Mouse (Mus musculus): ENCODE results near the gene Fpgs. TPM values are rescaled to one million over a fixed set of nuclear protein-coding genes. Genes with fewer than 3 reads are reported as not detected.

The Fpgs gene
- polyA plus RNA-seq, 1 experiment from 2014 or later, result 21.9 TPM

DNA sequence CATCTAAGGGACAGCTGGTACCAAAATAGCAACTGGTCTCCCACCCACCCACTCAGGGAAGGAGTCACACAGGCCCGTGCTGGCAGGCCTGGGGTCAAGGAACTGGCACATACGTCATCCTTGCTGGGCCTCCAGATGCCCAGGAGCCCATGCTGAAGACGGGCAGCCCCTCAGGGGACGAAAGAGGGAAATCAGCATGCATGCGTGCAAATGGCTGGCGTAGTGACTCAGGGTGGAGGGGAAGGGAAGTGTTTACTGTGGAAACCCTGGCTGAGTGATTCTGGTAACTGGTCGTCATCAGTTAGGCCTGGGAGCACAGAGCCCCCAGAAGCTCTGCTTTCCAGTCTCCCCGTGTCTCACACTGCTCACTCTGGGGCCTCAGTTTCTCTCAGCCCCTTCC is 38.6 kb downstream of the Fpgs start:
- Histone ChIP-seq H3K36me3 (ENCODE audit: control insufficient read depth, insufficient read depth, low read length) (no peaks in the 10 kb centered on the region), H3K9ac (ENCODE audit: low read length) (no peak overlapping the region), H3K4me3 (ENCODE audit: low read depth, low read length) (no peak overlapping the region), H3K4me2 (ENCODE audit: low read depth, low read length, severe bottlenecking) (no peak overlapping the region), H3K4me1 (replicated peaks; ENCODE audit: control insufficient read depth, insufficient read depth, low read length) (no peaks in the 10 kb centered on the region; the same call in 1 of the 2 replicates), H3K9me3 (ENCODE audit: control insufficient read depth, low read length) (no peaks in the 10 kb centered on the region), H3K27me3 (ENCODE audit: control insufficient read depth, insufficient read depth, low read length) (no peaks in the 10 kb centered on the region), H3K27ac (ENCODE audit: low read depth, low read length) (no peak overlapping the region)
- WGBS, result 85% methylated on average over 8 of the region's 8 CpGs
- ATAC-seq (replicated peaks; ENCODE audit: low FRiP score), result no peak
- DNase-seq (ENCODE audit: low spot score), result no peak

DNA sequence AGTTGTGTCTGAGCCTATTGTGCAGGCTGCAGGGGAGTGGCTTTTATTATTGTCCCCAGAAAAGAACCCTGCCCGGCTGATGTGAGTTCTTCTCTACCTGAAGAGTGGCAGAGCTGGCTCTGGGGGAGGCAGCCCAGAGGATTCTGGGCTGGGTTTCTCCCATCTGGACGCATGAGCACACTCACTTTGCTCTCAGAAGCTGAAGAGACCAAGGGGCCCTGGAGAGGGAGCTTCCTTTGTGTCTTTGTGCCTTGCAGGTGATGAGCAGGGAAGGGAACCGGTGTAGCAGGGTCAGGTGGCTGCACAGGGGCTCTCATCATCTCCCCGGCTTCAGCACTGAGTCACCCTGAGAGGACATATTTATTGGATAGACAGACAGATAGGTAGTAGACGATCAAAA is 41.7 kb downstream of the Fpgs start:
- no peak for ATAC-seq (replicated peaks; ENCODE audit: low FRiP score)
- Histone ChIP-seq H3K9ac (ENCODE audit: low read length) (no peak overlapping the region), H3K27ac (ENCODE audit: low read depth, low read length) (no peak overlapping the region)

DNA sequence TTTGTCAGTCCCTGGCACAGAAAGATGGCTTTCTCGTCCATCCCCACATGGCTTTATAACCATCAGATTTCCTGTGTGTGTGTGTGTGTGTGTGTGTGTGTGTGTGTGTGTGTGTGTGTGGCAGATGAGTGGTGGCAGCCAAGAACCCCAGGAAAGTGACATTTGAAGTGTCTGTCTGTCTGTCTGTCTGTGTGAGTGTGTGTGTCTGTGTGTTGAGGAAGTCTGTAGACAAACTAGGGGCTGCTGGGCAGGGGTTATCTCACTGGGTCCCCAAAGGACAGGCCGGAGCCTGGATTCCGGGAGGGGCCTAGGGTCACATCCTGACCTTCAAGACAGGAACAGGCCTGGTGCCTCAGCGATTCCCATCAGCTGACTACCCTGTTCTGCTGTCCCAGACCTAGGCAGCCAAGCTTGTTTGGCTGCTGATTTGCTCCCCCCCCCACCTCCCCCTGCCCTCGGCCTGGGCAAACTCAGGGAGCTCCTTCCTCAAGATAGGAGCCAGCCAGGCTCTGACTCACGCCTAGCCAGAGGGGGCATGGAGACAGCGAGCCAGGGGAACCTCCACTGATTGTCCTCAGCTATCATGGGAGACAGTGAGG is 42.3 kb downstream of the Fpgs start:
- Histone ChIP-seq H3K36me3 (ENCODE audit: control insufficient read depth, insufficient read depth, low read length) (no peaks in the 10 kb centered on the region), H3K4me2 (ENCODE audit: low read depth, low read length, severe bottlenecking) (no peak overlapping the region), H3K4me1 (replicated peaks; ENCODE audit: control insufficient read depth, insufficient read depth, low read length) (no peaks in the 10 kb centered on the region), H3K27ac (ENCODE audit: low read depth, low read length) (no peak overlapping the region), H3K27me3 (ENCODE audit: control insufficient read depth, insufficient read depth, low read length) (no peaks in the 10 kb centered on the region), H3K9me3 (ENCODE audit: control insufficient read depth, low read length) (no peaks in the 10 kb centered on the region), H3K4me3 (ENCODE audit: low read depth, low read length) (no peak overlapping the region), H3K9ac (ENCODE audit: low read length) (no peak overlapping the region)
- no peak for ATAC-seq (replicated peaks; ENCODE audit: low FRiP score)
- DNase-seq (ENCODE audit: low spot score), result no peak
- WGBS, result 69% methylated on average over 7 of the region's 7 CpGs

More for the DNA sequence above, 41.7 kb downstream of the Fpgs start:
- H3K27me3 ChIP-seq (ENCODE audit: control insufficient read depth, insufficient read depth, low read length), result no peaks in the 10 kb centered on the region
- H3K4me1 ChIP-seq (replicated peaks; ENCODE audit: control insufficient read depth, insufficient read depth, low read length), result no peaks in the 10 kb centered on the region
- WGBS, result 60% methylated on average over 5 of the region's 5 CpGs
- no peaks in the 10 kb centered on the region for H3K9me3 ChIP-seq (ENCODE audit: control insufficient read depth, low read length)
- no peak overlapping the region for H3K4me2 ChIP-seq (ENCODE audit: low read depth, low read length, severe bottlenecking)
- no peaks in the 10 kb centered on the region for H3K36me3 ChIP-seq (ENCODE audit: control insufficient read depth, insufficient read depth, low read length)
- no peak for DNase-seq (ENCODE audit: low spot score)
- no peak overlapping the region for H3K4me3 ChIP-seq (ENCODE audit: low read depth, low read length)

DNA sequence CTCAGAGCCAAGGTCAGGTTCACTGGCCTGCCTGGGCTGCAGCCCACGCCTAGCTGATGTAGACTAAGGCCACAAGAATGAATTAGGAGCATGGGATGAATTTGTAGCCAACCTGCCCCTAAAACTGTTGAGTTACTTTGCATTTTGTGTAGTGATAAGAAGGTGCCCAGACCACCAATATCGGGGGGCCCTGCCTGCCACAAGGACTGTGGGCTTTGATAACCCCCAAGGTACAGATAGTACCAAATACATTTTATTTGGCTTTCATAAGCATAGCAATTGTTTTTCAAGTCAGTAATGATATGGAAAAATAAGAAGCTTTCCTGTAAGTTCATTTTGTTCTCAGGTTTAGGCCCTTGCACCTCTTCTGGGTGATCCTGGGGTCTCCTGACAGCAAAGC is 45.1 kb downstream of the Fpgs start:
- 89% methylated on average over 2 of the region's 2 CpGs for WGBS
- H3K27me3 ChIP-seq (ENCODE audit: control insufficient read depth, insufficient read depth, low read length), result no peaks in the 10 kb centered on the region
- ATAC-seq (replicated peaks; ENCODE audit: low FRiP score) (no peak), DNase-seq (ENCODE audit: low spot score) (no peak)
- no peaks in the 10 kb centered on the region for H3K4me1 ChIP-seq (replicated peaks; ENCODE audit: control insufficient read depth, insufficient read depth, low read length)
- no peak overlapping the region for H3K4me3 ChIP-seq (ENCODE audit: low read depth, low read length)
- no peak overlapping the region for H3K4me2 ChIP-seq (ENCODE audit: low read depth, low read length, severe bottlenecking)
- H3K9ac ChIP-seq (ENCODE audit: low read length), result no peak overlapping the region
- H3K9me3 ChIP-seq (ENCODE audit: control insufficient read depth, low read length), result no peaks in the 10 kb centered on the region
- H3K27ac ChIP-seq (ENCODE audit: low read depth, low read length), result no peak overlapping the region
- no peaks in the 10 kb centered on the region for H3K36me3 ChIP-seq (ENCODE audit: control insufficient read depth, insufficient read depth, low read length)

DNA sequence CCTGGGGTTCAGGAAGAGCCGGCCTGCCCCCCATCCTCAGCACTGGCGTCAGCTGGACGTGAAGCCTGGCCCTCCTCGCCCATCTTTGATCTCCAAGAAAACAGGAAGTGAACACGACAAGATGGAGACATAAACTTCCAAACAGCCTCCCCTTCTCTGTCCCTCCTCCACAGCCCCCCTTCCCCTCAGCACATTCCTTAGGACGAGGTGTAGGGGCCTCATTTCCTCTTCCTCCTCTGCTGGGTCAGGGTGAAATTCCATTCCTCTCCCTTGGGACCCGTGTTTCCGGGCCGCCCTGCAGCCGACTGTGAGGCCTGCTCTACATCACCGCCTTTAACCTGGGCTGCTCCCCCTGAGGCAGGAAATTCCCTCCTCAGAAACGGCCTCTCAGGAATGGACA is 48.1 kb downstream of the Fpgs start:
- H3K36me3 ChIP-seq (ENCODE audit: control insufficient read depth, insufficient read depth, low read length), result no peaks in the 10 kb centered on the region
- DNase-seq (ENCODE audit: low spot score), result no peak
- no peaks in the 10 kb centered on the region for H3K27me3 ChIP-seq (ENCODE audit: control insufficient read depth, insufficient read depth, low read length)
- H3K4me1 ChIP-seq (replicated peaks; ENCODE audit: control insufficient read depth, insufficient read depth, low read length), result no peaks in the 10 kb centered on the region
- no peaks in the 10 kb centered on the region for H3K9me3 ChIP-seq (ENCODE audit: control insufficient read depth, low read length)
- WGBS, result 68% methylated on average over 12 of the region's 12 CpGs
- no peak overlapping the region for H3K4me2 ChIP-seq (ENCODE audit: low read depth, low read length, severe bottlenecking)
- H3K9ac ChIP-seq (ENCODE audit: low read length), result no peak overlapping the region
- no peak overlapping the region for H3K27ac ChIP-seq (ENCODE audit: low read depth, low read length)
- no peak overlapping the region for H3K4me3 ChIP-seq (ENCODE audit: low read depth, low read length)
- no peak for ATAC-seq (replicated peaks; ENCODE audit: low FRiP score)

DNA sequence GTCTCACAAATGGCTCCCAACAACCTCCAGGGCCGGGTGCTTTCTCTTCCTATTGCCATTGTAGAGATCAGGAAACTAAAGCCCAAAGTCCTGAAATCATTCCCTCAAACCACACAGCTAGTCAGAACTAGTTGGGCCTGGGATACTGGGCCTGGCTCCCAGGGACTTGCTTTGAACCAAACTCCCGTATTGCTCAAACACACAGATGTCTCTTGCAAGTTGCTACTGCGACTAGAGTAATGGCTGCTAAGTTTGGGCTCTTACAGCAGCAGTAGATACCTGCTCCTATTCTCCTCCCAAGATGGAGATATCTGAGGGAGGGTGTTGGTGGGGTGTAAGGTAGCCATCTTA is 48.6 kb downstream of the Fpgs start:
- WGBS, result 84% methylated on average over 3 of the region's 3 CpGs
- H3K9me3 ChIP-seq (ENCODE audit: control insufficient read depth, low read length), result no peaks in the 10 kb centered on the region
- no peak overlapping the region for H3K27ac ChIP-seq (ENCODE audit: low read depth, low read length)
- ATAC-seq (replicated peaks; ENCODE audit: low FRiP score) (no peak), DNase-seq (ENCODE audit: low spot score) (no peak)
- no peaks in the 10 kb centered on the region for H3K4me1 ChIP-seq (replicated peaks; ENCODE audit: control insufficient read depth, insufficient read depth, low read length)
- H3K4me2 ChIP-seq (ENCODE audit: low read depth, low read length, severe bottlenecking), result no peak overlapping the region
- H3K9ac ChIP-seq (ENCODE audit: low read length), result no peak overlapping the region
- no peaks in the 10 kb centered on the region for H3K27me3 ChIP-seq (ENCODE audit: control insufficient read depth, insufficient read depth, low read length)
- H3K4me3 ChIP-seq (ENCODE audit: low read depth, low read length), result no peak overlapping the region
- no peaks in the 10 kb centered on the region for H3K36me3 ChIP-seq (ENCODE audit: control insufficient read depth, insufficient read depth, low read length)

DNA sequence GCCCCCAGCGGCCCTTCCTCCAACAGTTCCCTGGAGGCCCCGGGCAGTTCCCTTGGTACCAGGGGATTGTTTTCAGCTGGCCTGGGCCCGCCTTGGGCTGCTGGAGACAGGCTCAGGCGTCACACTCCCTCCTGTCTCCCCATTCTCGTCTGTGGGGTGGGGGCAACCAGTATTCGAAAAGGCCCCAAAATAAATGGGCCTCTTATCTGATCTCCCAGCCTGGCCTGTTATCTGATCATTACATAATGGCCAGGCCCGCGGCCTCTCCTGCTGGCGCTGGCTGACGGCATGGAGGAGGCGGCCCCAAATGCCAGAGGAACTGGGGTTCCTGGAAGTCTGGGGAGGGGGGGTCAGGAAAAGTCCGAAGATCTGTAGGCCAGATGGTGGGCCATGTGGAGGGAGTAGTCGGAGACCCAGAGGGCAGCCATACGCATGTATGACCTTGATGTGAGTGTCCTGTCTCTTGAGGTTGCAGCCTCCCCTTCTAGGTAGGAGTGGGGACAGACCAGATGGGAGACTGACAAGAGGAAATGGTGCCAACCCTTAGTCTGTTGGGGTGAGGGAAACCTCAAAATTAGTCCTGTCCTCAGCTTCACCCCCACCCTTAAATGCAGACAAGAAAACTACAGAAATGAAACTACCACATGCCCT is 49.1 kb downstream of the Fpgs start:
- Histone ChIP-seq H3K4me3 (ENCODE audit: low read depth, low read length) (no peak overlapping the region), H3K27me3 (ENCODE audit: control insufficient read depth, insufficient read depth, low read length) (no peaks in the 10 kb centered on the region), H3K27ac (ENCODE audit: low read depth, low read length) (no peak overlapping the region), H3K9me3 (ENCODE audit: control insufficient read depth, low read length) (no peaks in the 10 kb centered on the region), H3K36me3 (ENCODE audit: control insufficient read depth, insufficient read depth, low read length) (no peaks in the 10 kb centered on the region), H3K4me1 (replicated peaks; ENCODE audit: control insufficient read depth, insufficient read depth, low read length) (no peaks in the 10 kb centered on the region), H3K4me2 (ENCODE audit: low read depth, low read length, severe bottlenecking) (no peak overlapping the region), H3K9ac (ENCODE audit: low read length) (no peak overlapping the region)
- 75% methylated on average over 14 of the region's 14 CpGs for WGBS
- no peak for ATAC-seq (replicated peaks; ENCODE audit: low FRiP score)
- no peak for DNase-seq (ENCODE audit: low spot score)

DNA sequence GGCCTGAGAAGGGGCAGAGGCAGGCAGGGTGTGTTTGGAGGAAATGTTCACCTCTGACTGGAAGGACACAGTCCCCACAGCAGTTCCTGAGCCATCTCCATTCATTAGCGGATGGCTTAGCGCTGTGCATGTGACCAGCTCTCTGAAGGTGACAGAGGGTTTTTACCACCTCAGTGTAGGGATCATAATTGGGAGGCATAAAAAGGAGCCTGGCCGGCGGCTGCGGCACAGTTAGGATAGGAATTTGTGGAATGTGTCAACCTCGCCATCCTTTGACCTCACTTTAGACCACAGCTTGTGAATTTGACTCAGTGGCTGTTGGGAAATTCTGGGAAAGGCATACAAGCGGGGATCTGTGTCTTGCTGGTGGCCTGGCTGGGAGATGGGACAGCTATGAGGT is 50.2 kb downstream of the Fpgs start:
- no peak overlapping the region for H3K4me3 ChIP-seq (ENCODE audit: low read depth, low read length)
- no peaks in the 10 kb centered on the region for H3K9me3 ChIP-seq (ENCODE audit: control insufficient read depth, low read length)
- H3K9ac ChIP-seq (ENCODE audit: low read length), result no peak overlapping the region
- H3K4me2 ChIP-seq (ENCODE audit: low read depth, low read length, severe bottlenecking), result no peak overlapping the region
- ATAC-seq (replicated peaks; ENCODE audit: low FRiP score) (no peak), DNase-seq (ENCODE audit: low spot score) (no peak)
- H3K27ac ChIP-seq (ENCODE audit: low read depth, low read length), result no peak overlapping the region
- no peaks in the 10 kb centered on the region for H3K4me1 ChIP-seq (replicated peaks; ENCODE audit: control insufficient read depth, insufficient read depth, low read length)
- H3K36me3 ChIP-seq (ENCODE audit: control insufficient read depth, insufficient read depth, low read length), result no peaks in the 10 kb centered on the region
- H3K27me3 ChIP-seq (ENCODE audit: control insufficient read depth, insufficient read depth, low read length), result no peaks in the 10 kb centered on the region
- WGBS, result 49% methylated on average over 7 of the region's 7 CpGs

DNA sequence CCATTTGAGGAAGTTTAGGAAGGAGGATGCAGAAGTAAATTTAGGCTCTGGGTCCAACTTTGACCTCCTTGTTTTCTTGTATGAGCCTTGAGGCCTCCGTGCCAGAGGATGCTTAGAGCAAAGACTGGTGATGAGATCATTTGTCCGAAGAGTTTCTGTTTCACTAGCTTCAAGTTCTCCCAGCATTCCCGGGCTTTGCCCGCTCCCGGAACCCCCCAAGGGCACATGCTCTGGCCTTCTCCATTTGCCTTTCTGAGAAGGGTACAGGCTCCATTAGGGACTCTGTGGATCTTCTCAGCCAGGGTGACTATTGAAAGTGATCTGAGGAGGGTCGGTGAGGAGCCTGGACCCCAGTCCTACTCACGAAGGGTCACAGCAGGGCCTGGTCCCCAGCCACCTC is 56.6 kb downstream of the Fpgs start:
- Histone ChIP-seq H3K36me3 (ENCODE audit: control insufficient read depth, insufficient read depth, low read length) (no peaks in the 10 kb centered on the region), H3K4me3 (ENCODE audit: low read depth, low read length) (no peak overlapping the region), H3K9ac (ENCODE audit: low read length) (no peak overlapping the region), H3K27me3 (ENCODE audit: control insufficient read depth, insufficient read depth, low read length) (no peaks in the 10 kb centered on the region), H3K9me3 (ENCODE audit: control insufficient read depth, low read length) (no peaks in the 10 kb centered on the region), H3K4me1 (replicated peaks; ENCODE audit: control insufficient read depth, insufficient read depth, low read length) (no peaks in the 10 kb centered on the region), H3K27ac (ENCODE audit: low read depth, low read length) (no peak overlapping the region), H3K4me2 (ENCODE audit: low read depth, low read length, severe bottlenecking) (no peak overlapping the region)
- ATAC-seq (replicated peaks; ENCODE audit: low FRiP score) (no peak), DNase-seq (ENCODE audit: low spot score) (no peak)
- 90% methylated on average over 7 of the region's 7 CpGs for WGBS

All from forebrain, embryonic 11.5 days (tissue).